Mouse (Mus musculus): ENCODE data around the gene 1700109H08Rik. TPM values are rescaled to one million over a fixed set of nuclear protein-coding genes. Genes with fewer than 3 reads are reported as not detected.
"Not testable (repeated sequence)": the region's sequence is repeated elsewhere in the genome, so short reads cannot be mapped to it uniquely, and the experiment has no call there.

Gene 1700109H08Rik
- 3.9 and 4.4 TPM in 2 replicates for total RNA-seq (2021)
- long read RNA-seq, result 0 reads

GRCm38 (mm10) chr5:3571266-3571665, at the start of gene 1700109H08Rik:
Gene 1700109H08Rik (plus strand): TSS chr5:3571566.
- no peak for DNase-seq

GRCm38 (mm10) chr5:3521741-3522140, 49.6 kb upstream of the 1700109H08Rik start:
- no peak for DNase-seq

- peak; percentile 38 for DNase-seq
These were observed 48.5 kb upstream of the 1700109H08Rik start for GRCm38 (mm10) chr5:3522826-3523225.

- no peak for DNase-seq
These were observed 44.2 kb upstream of the 1700109H08Rik start for GRCm38 (mm10) chr5:3527041-3527691.

GRCm38 (mm10) chr5:3529585-3530189, 41.7 kb upstream of the 1700109H08Rik start:
- DNase-seq, result no peak

- DNase-seq, result not testable (repeated sequence)
These were observed 39.3 kb upstream of the 1700109H08Rik start for GRCm38 (mm10) chr5:3532048-3532447.

GRCm38 (mm10) chr5:3536592-3537212, 34.7 kb upstream of the 1700109H08Rik start:
- no peak for DNase-seq

GRCm38 (mm10) chr5:3538505-3539472, 32.6 kb upstream of the 1700109H08Rik start:
- no peak for DNase-seq

GRCm38 (mm10) chr5:3541871-3542270, 29.5 kb upstream of the 1700109H08Rik start:
- no peak for DNase-seq

- DNase-seq, result peak; percentile 99
These were observed 27.5 kb upstream of the 1700109H08Rik start, which contains the start of gene Fam133b for GRCm38 (mm10) chr5:3543629-3544479. Gene Fam133b (plus strand): TSS chr5:3543833.

GRCm38 (mm10) chr5:3544480-3544769, 26.9 kb upstream of the 1700109H08Rik start:
- DNase-seq, result no peak

- DNase-seq, result no peak
These were observed 25.1 kb upstream of the 1700109H08Rik start for GRCm38 (mm10) chr5:3546226-3546625.

- no peak for DNase-seq
These were observed 19.9 kb upstream of the 1700109H08Rik start for GRCm38 (mm10) chr5:3551481-3551880.

GRCm38 (mm10) chr5:3554198-3554597, 17.2 kb upstream of the 1700109H08Rik start:
- DNase-seq, result no peak

GRCm38 (mm10) chr5:3574825-3575224, 3.5 kb downstream of the 1700109H08Rik start:
- no peak for DNase-seq

- DNase-seq, result no peak
These were observed 6.6 kb downstream of the 1700109H08Rik start for GRCm38 (mm10) chr5:3577939-3578338.

GRCm38 (mm10) chr5:3579066-3579465, 7.7 kb downstream of the 1700109H08Rik start:
- DNase-seq, result no peak

GRCm38 (mm10) chr5:3595693-3596398, 24.5 kb downstream of the 1700109H08Rik start, which contains the start of gene Pex1:
Gene Pex1 (plus strand): TSS chr5:3596066.
- peak; percentile 92 for DNase-seq

GRCm38 (mm10) chr5:3596399-3596766, 25.0 kb downstream of the 1700109H08Rik start, which contains the start of gene Rbm48:
Gene Rbm48 (minus strand): TSS chr5:3596585.
- DNase-seq, result peak; percentile 80

GRCm38 (mm10) chr5:3597171-3597570, 25.8 kb downstream of the 1700109H08Rik start:
- no peak for DNase-seq

- no peak for DNase-seq
These were observed 27.4 kb downstream of the 1700109H08Rik start for GRCm38 (mm10) chr5:3598766-3599165.

Data from adrenal gland, postnatal 25 days (tissue).